Mouse (Mus musculus) spleen, postnatal 4 days (tissue): ENCODE measurements around the gene Sipa1l3.
A peak's percentile ranks its signal among the peaks of the same experiment; 100 is the strongest.

Source experiments
- DNase-seq, 2 experiments: peaks; one replicate each; pipeline ENCODE4 v3.0.0; 2022; ENCODE audit warnings: low spot score in 2 of 2

The Sipa1l3 gene

DNA sequence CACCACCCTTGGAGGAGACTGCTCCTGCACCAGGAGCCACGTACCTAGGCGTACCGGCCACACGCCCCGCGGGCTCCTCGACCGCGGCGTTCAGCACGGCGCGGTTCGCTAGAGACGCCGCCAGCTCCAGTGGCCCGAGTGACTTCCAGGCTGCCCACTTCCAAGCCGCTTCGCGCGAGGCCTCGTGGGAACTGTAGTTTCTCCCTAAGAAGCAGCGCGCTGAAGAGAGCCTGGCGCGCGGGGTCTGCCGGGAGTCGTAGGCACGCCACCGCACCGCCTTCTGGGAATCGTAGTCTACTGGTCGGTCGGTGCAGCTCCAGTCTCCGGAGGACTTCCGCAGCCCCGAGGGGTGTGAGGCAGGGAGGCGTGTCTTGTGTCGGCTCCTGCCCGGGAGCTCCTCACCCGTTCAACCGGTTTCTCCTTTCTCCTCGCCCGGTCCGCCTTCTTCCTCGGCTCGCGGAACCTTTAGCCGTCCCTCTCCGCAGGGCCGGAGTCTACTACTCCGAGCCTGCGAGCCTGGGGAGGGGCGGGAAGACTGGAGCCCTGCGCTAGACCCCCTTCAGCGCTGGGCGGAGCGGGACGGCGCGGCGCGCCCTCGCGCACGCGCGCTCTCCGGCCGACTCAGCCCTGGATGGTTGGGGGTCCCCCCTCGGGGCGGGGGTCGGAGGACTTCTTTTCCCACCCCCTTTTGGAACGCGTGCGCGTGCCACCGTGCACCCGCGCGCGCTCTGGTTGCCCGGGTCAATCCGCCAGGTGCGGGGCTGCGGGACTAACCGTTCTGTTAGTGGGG lies at the start of gene Sipa1l3:
Sipa1l3 (minus strand) TSS at position 221 of the 790 bp plus-strand sequence.
- DNase-seq, result peak; percentile 92 to 95

DNA sequence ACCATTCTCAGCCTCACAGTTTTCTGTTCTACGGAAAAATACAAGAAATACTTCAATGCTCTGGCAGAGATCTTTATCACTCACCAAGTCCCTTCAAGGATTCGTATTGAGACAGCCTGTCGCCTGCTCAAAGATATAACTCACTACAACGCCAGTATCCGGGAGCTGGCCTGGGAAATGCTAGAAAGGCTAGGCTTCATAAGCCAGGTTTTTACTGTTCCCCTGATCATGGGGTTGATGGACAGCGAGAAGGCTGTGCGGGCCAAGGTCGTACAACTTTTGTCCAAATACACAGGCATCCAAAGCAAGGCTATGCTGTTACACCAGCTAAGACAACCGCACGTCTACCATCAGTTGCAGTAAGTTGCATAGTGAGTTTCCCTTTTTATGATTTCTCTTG lies 44.6 kb upstream of the Sipa1l3 start:
- DNase-seq, result no peak

- DNase-seq, result no peak
These were observed 42.6 kb upstream of the Sipa1l3 start for GRCm38 (mm10) chr7:29561046-29561445.

GRCm38 (mm10) chr7:29559290-29559689 lies 40.8 kb upstream of the Sipa1l3 start:
- DNase-seq, result peak in 1 of 2 experiments; percentile 67

DNA sequence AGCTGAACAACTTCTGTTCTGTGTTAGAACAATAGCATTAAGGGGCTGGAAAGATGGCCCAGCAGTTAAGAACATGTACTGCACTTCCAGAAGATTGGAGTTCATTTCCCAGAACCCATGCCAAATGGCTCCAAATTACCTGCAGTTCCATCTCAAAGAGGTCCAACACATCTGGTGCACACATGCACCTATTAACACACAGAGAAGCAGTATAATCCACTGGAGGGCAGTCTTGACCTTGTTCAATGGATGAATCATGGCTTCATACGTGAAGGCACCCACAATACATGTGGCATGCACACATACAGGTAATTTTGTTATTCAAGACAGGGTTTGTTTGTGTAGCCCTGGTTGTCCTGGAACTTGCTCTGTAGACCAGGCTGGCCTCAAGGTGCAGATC lies 40.3 kb upstream of the Sipa1l3 start:
- DNase-seq, result no peak

DNA sequence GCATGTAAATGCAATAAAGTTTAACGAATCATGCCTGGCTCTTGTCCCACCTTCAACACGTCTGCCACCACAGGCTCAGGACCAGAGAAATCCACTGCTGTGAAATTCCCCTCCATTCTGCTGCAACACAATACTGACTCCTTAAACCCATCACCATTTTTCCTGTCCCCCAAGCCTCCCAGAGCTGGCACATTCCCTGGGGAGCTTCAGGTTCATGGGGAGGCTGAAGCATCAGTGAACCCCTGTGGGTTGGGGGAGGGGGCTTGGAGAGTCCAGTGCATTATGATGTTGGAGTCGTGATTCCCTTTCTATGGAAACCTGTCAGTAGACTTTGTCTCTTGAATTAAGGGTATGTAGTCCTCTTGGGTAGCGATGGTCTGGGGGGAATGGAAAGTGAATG lies 37.8 kb upstream of the Sipa1l3 start:
- DNase-seq, result no peak

GRCm38 (mm10) chr7:29555521-29555920 lies 37.1 kb upstream of the Sipa1l3 start:
- no peak for DNase-seq

DNA sequence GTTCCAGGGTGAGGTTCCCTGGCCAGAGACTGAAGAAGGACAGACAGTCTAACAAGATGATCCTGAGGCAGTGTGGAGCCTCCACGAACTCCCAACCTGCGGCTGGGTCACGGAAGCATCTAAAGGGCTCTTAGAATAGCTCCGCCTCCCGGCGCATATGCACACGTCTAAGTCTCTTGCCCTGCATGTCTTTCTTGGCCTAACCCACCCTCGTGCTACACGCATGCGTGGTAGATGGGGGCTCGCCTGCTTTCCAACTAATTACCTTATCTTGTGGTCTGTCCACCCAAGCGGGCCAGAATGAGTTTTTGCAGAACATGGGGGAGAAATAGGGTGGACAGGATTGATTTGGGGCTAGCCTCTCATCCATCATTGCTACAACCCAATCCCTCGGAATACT lies 36.6 kb upstream of the Sipa1l3 start:
- DNase-seq, result no peak

DNA sequence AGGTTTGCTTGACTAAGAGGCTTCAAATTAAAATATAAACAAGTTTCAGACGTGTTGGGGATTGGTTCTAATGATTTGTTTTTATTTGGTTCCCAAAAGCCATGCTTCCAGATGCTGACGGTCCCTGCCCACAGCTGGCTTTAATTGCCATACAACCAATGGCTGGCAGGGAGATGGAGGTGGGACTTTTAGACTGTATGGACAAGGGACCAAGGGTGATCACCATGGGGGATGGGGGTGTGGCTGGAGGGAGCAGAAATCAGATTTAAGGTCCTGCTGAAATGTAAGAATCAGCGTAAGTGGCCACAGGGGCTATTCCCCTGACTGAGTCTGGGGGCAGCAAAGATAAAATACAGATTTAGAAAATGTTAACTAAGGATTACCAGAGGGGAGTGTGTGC lies 32.2 kb upstream of the Sipa1l3 start:
- DNase-seq, result no peak

DNA sequence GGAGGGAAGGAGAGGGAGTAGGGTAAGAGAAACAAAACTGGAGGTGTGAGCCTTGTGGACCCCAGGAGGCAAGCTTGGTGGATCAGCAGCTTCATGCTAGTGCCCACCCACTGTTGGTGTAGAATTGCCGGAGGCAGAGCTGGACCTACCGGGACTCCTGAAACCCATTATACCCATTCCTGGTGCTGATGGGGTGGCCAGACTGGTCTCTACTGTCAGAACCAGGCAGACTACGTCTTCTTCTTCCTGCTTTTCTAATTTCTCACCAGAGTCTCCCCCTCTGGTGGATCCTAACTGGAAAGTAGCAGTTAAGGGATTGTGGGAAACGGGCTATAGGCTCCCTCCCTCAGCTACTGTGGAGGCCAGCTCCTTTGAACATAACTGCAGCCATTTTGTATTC lies 23.2 kb upstream of the Sipa1l3 start:
- DNase-seq, result no peak

DNA sequence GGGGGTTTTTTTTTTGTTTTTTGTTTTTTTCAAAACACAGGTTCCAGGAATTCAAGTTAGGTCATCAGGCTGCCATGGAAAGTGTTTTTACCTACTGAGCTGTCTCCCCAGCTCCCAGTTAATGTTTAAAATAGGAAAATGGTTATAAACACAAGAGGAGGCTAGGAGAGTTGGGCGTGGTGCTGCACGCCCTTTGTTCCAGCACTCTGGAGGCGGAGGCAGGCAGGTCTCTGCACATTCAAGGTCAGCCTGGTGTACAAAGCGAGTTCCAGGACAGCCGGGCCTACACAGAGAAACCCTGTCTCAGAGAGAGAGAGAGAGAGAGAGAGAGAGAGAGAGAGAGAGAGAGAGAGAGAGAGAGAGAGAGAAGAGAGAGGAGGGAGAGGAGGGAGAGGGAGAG lies 22.7 kb upstream of the Sipa1l3 start:
- no peak for DNase-seq

DNA sequence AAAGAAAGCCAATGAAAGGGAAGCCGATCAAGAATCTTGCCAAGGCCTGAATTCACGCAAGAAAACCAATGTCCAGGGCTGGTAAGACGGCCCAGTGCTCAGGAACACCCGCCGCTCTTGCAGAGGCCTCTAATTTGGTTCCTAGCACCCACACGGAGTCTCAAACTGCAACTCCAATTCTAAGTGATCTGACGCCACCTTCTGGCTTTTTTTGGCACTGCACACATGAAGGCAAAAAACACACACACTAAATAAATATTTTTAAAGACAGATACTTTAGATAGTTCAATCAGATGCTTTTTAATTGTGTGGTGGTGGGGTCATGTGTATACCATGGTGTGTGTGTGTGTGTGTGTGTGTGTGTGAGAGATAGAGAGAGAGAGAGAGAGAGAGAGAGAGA lies 22.2 kb upstream of the Sipa1l3 start:
- no peak for DNase-seq

DNA sequence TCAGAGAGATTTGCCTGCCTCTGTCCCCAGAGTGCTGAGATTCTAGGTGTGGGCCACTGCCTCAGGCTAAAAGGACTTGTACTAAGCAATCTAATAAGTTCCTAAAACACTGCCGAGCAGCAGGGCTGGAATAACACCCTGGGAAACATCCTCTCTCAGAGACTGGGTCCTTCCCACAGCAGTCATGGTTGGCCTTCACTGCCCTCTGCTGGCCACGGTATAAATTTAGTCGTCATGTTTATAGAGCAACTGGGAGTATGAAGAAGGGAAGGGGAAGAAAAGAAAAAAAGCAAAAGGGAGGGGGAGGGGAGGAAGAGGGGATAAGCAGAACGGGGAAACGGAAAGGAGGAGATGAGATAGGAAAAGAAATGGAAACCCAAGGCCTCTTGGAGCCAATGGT lies 5.3 kb upstream of the Sipa1l3 start:
- DNase-seq, result peak; percentile 46 to 76

DNA sequence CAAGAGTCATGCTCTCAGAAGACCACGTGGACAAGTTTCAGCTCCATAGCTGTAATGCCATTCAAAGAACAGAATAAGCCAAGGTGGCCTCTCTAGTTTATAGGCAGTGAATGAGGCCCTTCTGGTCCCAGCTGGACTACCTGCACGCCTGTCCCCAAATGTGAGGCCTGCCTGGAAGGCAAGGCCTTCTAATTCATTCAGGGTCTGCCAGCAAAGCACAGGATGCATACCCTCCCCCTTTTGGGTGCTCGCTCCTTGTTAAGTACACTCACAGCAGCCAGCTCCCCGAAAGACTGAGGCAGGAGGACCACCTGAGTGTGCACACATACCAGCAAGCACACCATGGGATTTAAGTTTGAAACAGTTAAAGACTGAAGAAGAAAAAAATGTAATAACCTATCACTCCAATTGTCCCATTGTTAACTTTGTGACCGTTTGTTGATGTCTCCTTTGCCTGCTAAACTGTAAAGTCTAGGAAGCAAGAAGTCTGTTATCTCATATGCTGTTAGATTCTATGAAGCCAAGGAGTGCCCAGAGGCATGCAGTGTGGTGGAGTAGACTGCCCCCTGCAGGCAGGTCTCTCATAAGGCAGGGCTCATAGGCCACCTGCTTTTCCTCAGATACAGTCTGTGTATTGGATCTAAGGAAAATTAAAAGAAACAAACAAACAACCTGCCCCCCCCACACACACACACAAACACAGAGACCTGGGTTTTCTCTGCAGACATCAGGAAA lies 3.6 kb upstream of the Sipa1l3 start:
- DNase-seq, result peak; percentile 69 to 88

DNA sequence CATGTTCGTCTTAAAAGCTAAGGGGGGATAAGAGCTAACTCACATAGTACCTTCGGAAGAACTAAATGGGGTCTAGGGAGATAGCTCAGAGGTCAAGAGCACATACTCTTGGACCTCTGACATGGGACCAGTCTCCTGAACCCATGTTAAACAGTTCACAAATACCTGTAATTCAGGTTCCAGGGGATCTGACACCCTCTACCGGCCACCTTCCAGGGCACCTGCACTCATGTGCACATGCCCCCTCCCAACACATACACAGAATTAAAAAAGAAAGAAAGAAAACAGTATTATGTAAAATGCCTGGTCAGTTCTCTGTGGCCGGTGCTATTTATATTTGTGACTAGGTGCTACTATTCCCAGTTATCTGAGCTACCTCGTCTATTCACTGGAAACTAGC lies 2.9 kb upstream of the Sipa1l3 start:
- no peak for DNase-seq

DNA sequence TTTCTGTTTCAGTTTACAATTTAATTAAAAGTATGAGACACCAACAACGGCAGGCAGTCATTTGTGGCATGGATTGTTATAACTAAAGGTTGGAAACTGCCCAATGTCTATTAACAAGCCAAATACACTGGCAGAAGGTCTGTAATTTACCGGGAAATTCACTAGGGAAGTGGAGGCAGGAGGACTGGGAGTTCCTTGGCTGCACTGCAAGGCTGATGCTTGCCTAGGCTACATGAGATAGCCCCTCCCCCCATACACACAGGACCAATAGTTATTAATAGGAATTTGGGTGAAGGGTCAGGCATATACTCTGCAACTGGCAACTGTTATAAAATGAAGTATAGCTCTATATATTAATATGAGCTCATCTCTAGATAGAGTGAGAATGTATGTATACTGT lies 2.4 kb upstream of the Sipa1l3 start:
- DNase-seq, result no peak

DNA sequence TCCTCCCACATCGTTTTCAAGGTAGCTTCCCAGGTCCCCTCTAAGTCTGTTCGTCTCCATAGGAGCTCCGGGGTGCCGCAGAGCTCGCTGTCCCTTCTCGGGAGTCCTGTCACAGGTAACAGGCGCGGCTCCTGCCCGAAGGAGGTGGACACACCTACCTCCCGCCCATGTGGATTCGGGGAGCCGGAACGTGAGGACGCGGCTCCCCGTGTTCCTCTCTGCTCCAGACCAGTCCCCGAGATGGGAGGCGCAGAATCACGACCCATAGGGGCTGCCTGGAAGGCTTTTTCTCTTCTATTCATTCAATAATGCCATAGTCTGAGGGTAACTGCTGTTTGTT lies 740 bp upstream of the Sipa1l3 start:
- peak in 1 of 2 experiments; percentile 69 for DNase-seq

- no peak for DNase-seq
These were observed 404 bp downstream of the Sipa1l3 start for GRCm38 (mm10) chr7:29518054-29518420.

- no peak for DNase-seq
These were observed 1.3 kb downstream of the Sipa1l3 start for GRCm38 (mm10) chr7:29517178-29517577.

GRCm38 (mm10) chr7:29515652-29516051 lies 2.8 kb downstream of the Sipa1l3 start:
- DNase-seq, result no peak

GRCm38 (mm10) chr7:29512729-29513128 lies 5.7 kb downstream of the Sipa1l3 start:
- no peak for DNase-seq

GRCm38 (mm10) chr7:29511598-29512275 lies 6.7 kb downstream of the Sipa1l3 start:
- no peak for DNase-seq

DNA sequence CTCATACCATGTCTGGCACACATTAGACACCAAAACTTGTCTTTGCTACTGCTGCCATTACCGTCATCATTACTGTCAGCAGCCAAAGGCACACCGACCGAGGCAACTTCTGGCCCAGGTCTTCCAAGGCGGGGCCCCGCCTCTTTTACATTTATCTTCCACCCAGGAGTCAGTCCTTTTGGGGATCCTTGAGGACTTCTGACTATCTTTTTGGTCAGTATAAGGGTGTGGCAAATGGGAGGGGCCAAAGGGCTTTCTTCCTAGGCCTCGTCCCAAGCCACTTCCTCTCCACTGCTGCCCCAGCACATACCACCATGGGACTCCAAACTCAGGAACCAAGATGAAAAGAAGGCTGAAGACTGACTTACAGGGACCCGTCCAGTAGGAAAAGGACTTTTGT lies 9.9 kb downstream of the Sipa1l3 start:
- DNase-seq, result no peak
